In genomic region chr14:120637486-120638125, GRCm38 (mm10) we compare ENCODE assay signal across 12 mouse cellular contexts.
DNase-seq lines count a peak whose midpoint lies in the region; ATAC-seq and TF ChIP-seq lines count a peak whose summit lies in the region.
"Had no signal": no experiment of that assay in that cellular context is flagged by ENCODE, and none has a peak within 500 bp of the region (broad histone marks: within the 10 kb centered on the region; RNA-seq: fewer than 3 reads in every experiment).

No protein-coding gene starts in this region.

- no peaks in the 10 kb centered on the region for H3K9me3 ChIP-seq in lung, embryonic 14.5 days (ENCODE audit: low read depth, low read length)
- no peaks in the 10 kb centered on the region for H3K9me3 ChIP-seq in intestine, embryonic 15.5 days

- intact Hi-C loops in heart, postnatal 14 days (cut with DNase I) = no loop called here

- no peaks in the 10 kb centered on the region for H3K27me3 ChIP-seq in lung, embryonic 14.5 days (ENCODE audit: insufficient read depth, low read length)
- no peaks in the 10 kb centered on the region for H3K27me3 ChIP-seq in intestine, embryonic 15.5 days (replicated peaks)

- H3K4me1 ChIP-seq in lung, embryonic 14.5 days (ENCODE audit: insufficient read depth) = 0 out of 2 replicates have a peak, but pooled peaks cover 3% of the 10 kb centered on the region
- no peaks in the 10 kb centered on the region for H3K4me1 ChIP-seq in intestine, embryonic 15.5 days (replicated peaks)

- no peak overlapping the region for H3K27ac ChIP-seq in lung, embryonic 14.5 days (ENCODE audit: low read depth)
- no peak overlapping the region for H3K27ac ChIP-seq in intestine, embryonic 15.5 days
- H3K27ac ChIP-seq: layer of hippocampus, adult 2 months had no signal

- TF ChIP-seq CTCF in lung, embryonic 14.5 days (IDR thresholded peaks at IDR 0.05; ENCODE audit: low read depth) = no peak

- ATAC-seq in lung, embryonic 14.5 days (ENCODE audit: insufficient read depth) = peak; percentile 49; the same call in 1 of the 2 replicates
- no peak for ATAC-seq in intestine, embryonic 15.5 days

- WGBS in lung, embryonic 14.5 days = 36% methylated on average over 13 of the region's 13 CpGs
- WGBS in intestine, embryonic 15.5 days = 54% methylated on average over 13 of the region's 13 CpGs

- DNase-seq in lung, embryonic 14.5 days = peak; percentile 39
- DNase-seq in lung, postnatal 14 days = no peak
- DNase-seq in MN1 (ENCODE audit: low spot score) = peak; percentile 33
- DNase-seq in heart, adult 9 months (ENCODE audit: low spot score in 2 of 2) = peak; percentile 43 to 54
- DNase-seq in heart, postnatal 14 days = peak; percentile 2 to 16
- DNase-seq in thymus, postnatal 36 days = no peak
- DNase-seq in layer of hippocampus, postnatal 25 days (ENCODE audit: extremely low spot score in 1 of 2, low spot score in 1 of 2) = no peak
- DNase-seq: cerebellum, adult 8-10 months; midbrain, embryonic 14.5 days; thymus, adult 2 months had no signal

- H3K4me3 ChIP-seq in lung, embryonic 14.5 days (ENCODE audit: low read depth, low read length) = no peak overlapping the region
- H3K4me3 ChIP-seq in intestine, embryonic 15.5 days (replicated peaks) = no peak overlapping the region
- H3K4me3 ChIP-seq: layer of hippocampus, adult 2 months had no signal

- no peaks in the 10 kb centered on the region for H3K36me3 ChIP-seq in lung, embryonic 14.5 days (ENCODE audit: insufficient read depth)
- no peaks in the 10 kb centered on the region for H3K36me3 ChIP-seq in intestine, embryonic 15.5 days

- H3K9ac ChIP-seq in lung, embryonic 14.5 days = no peak overlapping the region
- no peak overlapping the region for H3K9ac ChIP-seq in intestine, embryonic 15.5 days

- no peak overlapping the region for H3K4me2 ChIP-seq in lung, embryonic 14.5 days
- H3K4me2 ChIP-seq in intestine, embryonic 15.5 days (replicated peaks) = no peak overlapping the region

Comparison
In these comparisons a context has a peak if more than half of its experiments do, and no peak if none do; other contexts are left out.
1. DNase-seq: peak in lung, embryonic 14.5 days (single experiment), MN1 (single experiment), heart, adult 9 months (2 of 2) and heart, postnatal 14 days (2 of 2); none in lung, postnatal 14 days (single experiment), thymus, postnatal 36 days (0 of 2) and layer of hippocampus, postnatal 25 days (0 of 2).